Mouse (Mus musculus) hindbrain, embryonic 14.5 days (tissue): ENCODE data around the gene Vps53. TPM values are rescaled to one million over a fixed set of nuclear protein-coding genes. Genes with fewer than 3 reads are reported as not detected.
"Not testable (repeated sequence)": the region's sequence is repeated elsewhere in the genome, so short reads cannot be mapped to it uniquely, and the experiment has no call there.

Source experiments
- ATAC-seq: fragments of 200-750 bp; cut with Nextera tagmentation; 2 replicates; pipeline ENCODE4 v1.8.0; 2017; ENCODE audit warnings: moderate number of reproducible peaks, mild to moderate bottlenecking, moderate TSS enrichment, moderate library complexity; ENCODE audit not compliant: low FRiP score
- DNase-seq: peaks from one replicate; pipeline ENCODE4 v3.0.0-alpha.2; 2015; ENCODE audit warnings: low spot score
- H3K27ac ChIP-seq: fragments of 300-500 bp; sonication (generic); 2 replicates; pipeline ENCODE4 v1.5.1; 2014; ENCODE audit warnings: mild to moderate bottlenecking, moderate library complexity
- H3K27me3 ChIP-seq: fragments of 300-500 bp; sonication (generic); 2 replicates; pipeline ENCODE4 v1.6.1; 2014; ENCODE audit warnings: mild to moderate bottlenecking, low read length, mixed read lengths; ENCODE audit not compliant: control insufficient read depth, insufficient read depth
- H3K36me3 ChIP-seq: fragments of 300-500 bp; sonication (generic); replicated peaks from 2 replicates; pipeline ENCODE4 v1.6.1; 2014; ENCODE audit not compliant: control insufficient read depth, insufficient read depth
- H3K4me1 ChIP-seq: fragments of 300-500 bp; sonication (generic); replicated peaks from 2 replicates; pipeline ENCODE4 v1.6.1; 2014; ENCODE audit warnings: antibody characterized with exemption, low read length, mixed read lengths; ENCODE audit not compliant: control insufficient read depth, insufficient read depth
- H3K4me2 ChIP-seq: fragments of 300-500 bp; sonication (generic); replicated peaks from 2 replicates; pipeline ENCODE4 v1.6.1; 2014; ENCODE audit warnings: mild to moderate bottlenecking, moderate library complexity
- H3K4me3 ChIP-seq: fragments of 300-500 bp; sonication (generic); replicated peaks from 2 replicates; pipeline ENCODE4 v1.5.1; 2014; ENCODE audit warnings: mild to moderate bottlenecking, low read length
- H3K9ac ChIP-seq: fragments of 300-500 bp; sonication (generic); 2 replicates; pipeline ENCODE4 v1.6.1; 2014
- H3K9me3 ChIP-seq: fragments of 300-500 bp; sonication (generic); 2 replicates; pipeline ENCODE4 v1.6.1; 2016; ENCODE audit warnings: low read length; ENCODE audit not compliant: control insufficient read depth
- WGBS: fragments of 180-500 bp; shearing (Covaris S2); extraction: QIAGEN DNeasy Blood & Tissue Kit; methylation state at CpG from one replicate; pipeline ENCODE4 v1.1.7; 2014; 5-methylcytosine and 5-hydroxymethylcytosine counted together
- polyA plus RNA-seq: library from polyadenylated mRNA; unstranded; fragments of >200 nt; fragmentation: Nextera tagmentation; extraction: Ambion mirVana; gene quantifications from 2 replicates; pipeline ENCODE4 v1.2.1, GENCODE M21; 2014

Vps53 gene
- polyA plus RNA-seq, 1 experiment from 2014 or later, result 67.0 TPM

DNA sequence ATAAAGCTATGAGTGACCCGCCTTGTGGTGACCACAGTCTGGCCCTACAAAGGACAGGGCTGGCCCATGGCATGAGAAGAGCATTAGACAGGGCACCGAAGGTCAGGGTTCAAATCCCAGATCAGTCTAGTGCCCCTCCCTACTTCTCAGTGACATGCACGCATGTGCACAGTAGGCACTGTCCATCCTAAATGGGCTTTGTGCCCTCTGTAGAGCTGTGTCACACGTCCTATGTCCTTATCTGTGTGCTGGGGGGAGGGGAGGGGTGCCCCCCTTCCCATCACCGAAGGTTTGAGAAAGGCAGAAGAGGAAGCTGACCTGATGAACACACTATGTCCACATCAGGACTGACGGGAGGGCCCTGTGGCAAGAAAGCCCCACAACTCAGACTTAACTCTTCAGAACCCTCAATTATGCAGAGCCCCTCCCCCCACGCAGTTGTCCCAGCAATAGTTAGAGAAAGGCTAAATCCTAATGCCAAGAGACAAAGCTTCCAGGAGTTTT is 154.3 kb downstream of the Vps53 start:
- ATAC-seq (no peak), DNase-seq (no peak)
- H3K36me3 ChIP-seq, result no peaks in the 10 kb centered on the region
- peaks cover 7% of the 10 kb centered on the region; the same call in 1 of the 2 replicates for H3K4me1 ChIP-seq
- H3K27ac ChIP-seq, result no peak overlapping the region
- H3K4me3 ChIP-seq, result no peak overlapping the region
- no peaks in the 10 kb centered on the region for H3K27me3 ChIP-seq
- no peaks in the 10 kb centered on the region for H3K9me3 ChIP-seq
- H3K9ac ChIP-seq, result no peak overlapping the region
- no peak overlapping the region for H3K4me2 ChIP-seq
- 73% methylated on average over 7 of the region's 7 CpGs for WGBS

DNA sequence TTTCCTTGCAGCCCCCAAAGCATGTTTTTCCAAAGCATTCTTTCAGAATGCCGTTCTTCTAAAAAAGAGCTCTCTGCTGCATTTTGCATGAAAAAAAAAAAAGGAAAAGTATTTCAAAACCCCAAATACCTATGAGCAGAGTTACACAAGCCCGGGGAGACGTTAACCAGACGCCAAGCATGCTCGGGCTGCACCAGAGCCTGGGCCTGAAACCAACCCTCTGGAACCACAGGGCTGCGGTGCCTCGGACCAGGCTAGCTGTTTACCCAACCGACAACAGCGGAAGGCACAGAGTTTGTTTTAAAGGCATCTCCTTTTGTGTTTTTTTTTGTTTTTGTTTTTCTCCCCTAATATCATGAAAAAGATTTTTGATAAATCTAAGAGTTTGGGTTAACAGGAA is 158.5 kb downstream of the Vps53 start:
- DNase-seq (no peak), ATAC-seq (no peak)
- Histone ChIP-seq H3K27ac (no peak overlapping the region), H3K36me3 (no peaks in the 10 kb centered on the region), H3K9me3 (no peaks in the 10 kb centered on the region), H3K9ac (no peak overlapping the region), H3K27me3 (no peaks in the 10 kb centered on the region), H3K4me3 (no peak overlapping the region), H3K4me1 (no peaks in the 10 kb centered on the region), H3K4me2 (no peak overlapping the region)
- WGBS, result 87% methylated on average over 9 of the region's 9 CpGs

DNA sequence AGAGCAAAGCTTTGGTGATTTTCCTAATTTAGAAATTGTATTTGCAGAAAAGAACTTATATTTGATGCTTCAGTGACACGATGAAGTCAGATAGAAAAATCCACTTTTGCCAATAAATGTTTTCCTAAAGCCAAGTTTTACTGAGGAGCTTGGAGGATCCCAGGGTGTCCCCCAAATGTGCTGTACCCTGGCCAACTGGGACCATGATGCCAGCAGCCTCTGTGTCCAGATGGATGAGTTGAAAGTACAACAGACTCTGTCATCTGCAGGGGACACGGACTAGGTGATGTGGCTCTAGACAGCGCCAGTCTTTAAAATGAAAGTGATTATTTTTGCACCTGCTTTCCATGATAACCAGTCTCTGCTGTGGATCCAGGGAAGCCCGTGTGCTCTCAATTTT is 159.6 kb downstream of the Vps53 start:
- Histone ChIP-seq H3K27me3 (no peaks in the 10 kb centered on the region), H3K9me3 (no peaks in the 10 kb centered on the region), H3K4me3 (no peak overlapping the region), H3K9ac (no peak overlapping the region), H3K4me1 (no peaks in the 10 kb centered on the region), H3K36me3 (no peaks in the 10 kb centered on the region), H3K4me2 (no peak overlapping the region), H3K27ac (no peak overlapping the region)
- DNase-seq, result no peak
- ATAC-seq, result no peak
- WGBS, result 81% methylated on average over 4 of the region's 4 CpGs

DNA sequence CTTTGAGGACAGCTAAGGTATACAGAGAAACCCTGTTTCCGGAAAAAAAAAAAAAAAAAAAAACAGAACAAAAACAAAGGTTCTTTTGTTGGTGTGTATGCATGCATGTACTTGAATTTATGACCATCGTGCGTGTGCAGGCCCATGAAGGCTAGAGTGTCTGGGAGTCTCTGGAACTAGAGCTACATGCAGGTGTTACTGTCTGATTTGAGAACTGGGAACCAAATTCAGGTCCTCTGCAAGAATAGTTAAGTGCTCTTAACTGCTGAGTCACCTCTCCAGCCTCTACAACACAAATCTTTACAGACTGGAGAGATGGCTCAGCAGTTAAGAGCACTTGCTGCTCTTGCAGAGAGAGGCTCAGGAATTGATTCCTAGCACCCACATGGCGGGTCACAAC is 163.6 kb downstream of the Vps53 start:
- Histone ChIP-seq H3K4me1 (no peaks in the 10 kb centered on the region), H3K27me3 (no peaks in the 10 kb centered on the region), H3K4me3 (no peak overlapping the region), H3K9ac (no peak overlapping the region), H3K4me2 (no peak overlapping the region), H3K27ac (no peak overlapping the region), H3K36me3 (no peaks in the 10 kb centered on the region), H3K9me3 (no peaks in the 10 kb centered on the region)
- ATAC-seq (no peak), DNase-seq (no peak)
- 76% methylated on average over 4 of the region's 4 CpGs for WGBS

DNA sequence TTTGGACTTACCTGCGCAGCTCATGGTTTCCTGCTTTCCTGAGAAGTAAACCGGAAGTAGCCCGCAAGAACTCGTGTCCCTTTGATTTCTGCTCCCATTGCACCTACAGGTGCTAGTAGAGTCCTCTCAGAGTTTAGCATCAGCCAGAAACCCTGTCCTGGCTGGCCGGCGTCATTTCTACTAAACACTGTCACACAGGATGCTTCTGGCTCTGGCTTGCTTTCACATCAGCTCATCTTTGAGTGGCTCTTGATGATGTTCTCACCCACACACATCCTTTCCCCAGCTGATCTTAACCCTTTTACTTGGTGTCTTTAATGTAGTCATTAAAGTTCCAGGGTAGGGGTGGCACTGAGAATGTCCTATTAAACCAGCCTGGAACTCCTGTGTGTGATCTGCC is 164.2 kb downstream of the Vps53 start:
- Histone ChIP-seq H3K4me2 (no peak overlapping the region), H3K9me3 (no peaks in the 10 kb centered on the region), H3K4me3 (no peak overlapping the region), H3K4me1 (no peaks in the 10 kb centered on the region), H3K36me3 (no peaks in the 10 kb centered on the region), H3K27ac (no peak overlapping the region), H3K9ac (no peak overlapping the region), H3K27me3 (no peaks in the 10 kb centered on the region)
- ATAC-seq (no peak), DNase-seq (no peak)
- 93% methylated on average over 6 of the region's 6 CpGs for WGBS

DNA sequence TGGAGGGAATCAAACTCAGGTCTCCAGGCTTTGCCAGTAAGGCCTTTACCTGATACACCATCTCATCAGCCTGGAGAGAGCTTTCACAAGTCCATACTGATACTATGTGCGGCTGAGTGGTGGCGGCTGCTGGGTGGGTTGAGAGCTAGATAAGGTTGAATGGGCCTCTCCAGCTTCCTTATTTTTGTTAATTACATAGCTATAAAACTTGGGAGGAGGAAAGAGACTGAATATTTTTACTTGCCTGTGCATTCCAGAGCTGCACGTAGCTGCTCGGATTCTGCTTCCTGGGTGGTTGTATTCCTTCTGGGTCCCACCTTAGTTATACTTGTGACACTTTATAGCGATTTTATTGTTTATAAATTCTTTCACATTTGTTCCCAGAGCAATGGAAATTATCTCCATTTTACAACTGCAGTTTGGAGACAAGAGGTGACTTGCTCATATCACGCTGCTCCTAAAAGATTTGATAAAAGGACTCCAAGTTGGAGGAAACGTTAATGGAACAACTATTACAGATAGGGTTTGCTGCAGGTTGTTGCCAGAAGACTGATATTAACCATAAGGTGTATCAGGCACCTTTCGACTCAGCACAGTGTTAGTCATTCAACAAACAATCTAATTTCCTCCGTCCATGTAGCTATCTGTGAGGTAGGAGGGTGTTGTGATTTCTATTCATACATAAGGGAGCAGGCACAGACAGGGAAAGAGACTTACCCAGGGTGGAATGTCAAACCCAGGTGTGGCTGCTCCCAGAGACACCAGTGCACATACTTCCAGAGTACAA is 168.4 kb downstream of the Vps53 start:
- Histone ChIP-seq H3K9me3 (no peaks in the 10 kb centered on the region), H3K9ac (no peak overlapping the region), H3K27me3 (no peaks in the 10 kb centered on the region), H3K4me3 (no peak overlapping the region), H3K4me2 (no peak overlapping the region), H3K27ac (no peak overlapping the region), H3K36me3 (no peaks in the 10 kb centered on the region), H3K4me1 (no peaks in the 10 kb centered on the region)
- ATAC-seq, result no peak
- WGBS, result 88% methylated on average over 9 of the region's 9 CpGs
- no peak for DNase-seq

DNA sequence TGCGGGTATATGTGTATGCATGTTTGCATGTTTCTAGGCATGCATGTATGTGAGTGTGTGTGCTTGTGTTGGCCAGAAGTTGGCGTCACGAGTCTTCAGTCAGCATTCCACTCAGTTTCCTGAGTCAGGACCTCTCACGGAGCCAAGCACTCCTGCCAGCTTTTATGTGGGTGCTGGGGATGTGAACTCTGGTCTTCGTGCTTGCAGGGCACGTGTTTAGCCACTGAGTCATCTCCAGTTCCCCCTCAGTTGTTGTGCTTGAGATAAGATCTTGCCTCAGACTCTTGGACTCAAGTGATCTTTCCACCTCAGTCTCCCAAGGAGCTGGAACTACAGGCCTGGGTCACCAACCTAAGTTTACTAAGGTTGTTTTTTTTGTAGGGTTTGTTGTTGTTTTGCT is 170.3 kb downstream of the Vps53 start:
- Histone ChIP-seq H3K4me2 (no peak overlapping the region), H3K27ac (no peak overlapping the region), H3K9me3 (no peaks in the 10 kb centered on the region), H3K36me3 (no peaks in the 10 kb centered on the region), H3K9ac (no peak overlapping the region), H3K4me1 (no peaks in the 10 kb centered on the region), H3K4me3 (no peak overlapping the region), H3K27me3 (no peaks in the 10 kb centered on the region)
- ATAC-seq (no peak), DNase-seq (no peak)
- WGBS, result 87% methylated on average over 6 of the region's 6 CpGs

DNA sequence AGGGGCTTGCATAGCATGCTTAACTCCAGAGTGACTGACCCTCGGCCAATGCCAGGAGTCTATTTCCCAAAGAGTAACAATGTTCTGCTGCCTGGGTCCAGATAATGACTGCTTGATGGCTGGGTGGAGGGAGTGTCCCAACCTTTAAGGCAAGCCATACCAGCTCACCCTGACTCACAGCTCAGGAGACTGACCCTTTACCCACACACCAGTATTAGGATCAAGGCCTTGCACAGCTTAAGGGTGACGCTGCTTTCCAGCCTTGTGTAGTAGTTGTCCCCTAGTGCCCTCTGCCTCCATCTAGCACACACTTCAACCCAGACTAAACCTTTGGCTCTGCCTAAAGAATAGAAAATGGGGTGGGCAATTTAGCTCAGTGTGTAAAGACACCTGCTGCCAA is 171.3 kb downstream of the Vps53 start:
- WGBS, result 76% methylated on average over 2 of the region's 2 CpGs
- no peaks in the 10 kb centered on the region for H3K36me3 ChIP-seq

DNA sequence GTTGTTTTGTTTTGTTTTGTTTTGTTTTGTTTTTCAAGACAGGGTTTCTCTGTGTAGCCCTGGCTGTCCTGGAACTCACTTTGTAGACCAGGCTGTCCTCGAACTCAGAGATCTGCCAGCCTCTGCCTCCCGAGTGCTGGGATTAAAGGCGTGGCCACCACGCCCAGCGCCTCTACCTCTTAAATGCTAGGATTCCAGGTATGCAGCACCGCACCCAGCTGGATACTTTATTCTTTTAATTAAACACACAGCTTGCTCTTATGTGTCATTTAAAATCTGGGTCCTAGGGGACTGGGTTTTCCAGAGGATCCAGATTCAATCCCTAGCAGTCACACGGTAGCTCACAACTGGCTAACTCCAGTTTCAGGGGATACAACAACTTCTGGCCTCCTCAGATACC is 175.2 kb downstream of the Vps53 start:
- not testable (repeated sequence) for ATAC-seq, H3K36me3 ChIP-seq, H3K4me3 ChIP-seq, H3K9ac ChIP-seq, DNase-seq, H3K27me3 ChIP-seq, H3K4me2 ChIP-seq, H3K27ac ChIP-seq, H3K4me1 ChIP-seq, H3K9me3 ChIP-seq
- 92% methylated on average over 7 of the region's 7 CpGs for WGBS

More for the DNA sequence above, 171.3 kb downstream of the Vps53 start:
- no peak for ATAC-seq
- no peaks in the 10 kb centered on the region for H3K4me1 ChIP-seq
- no peak for DNase-seq
- H3K27ac ChIP-seq, result no peak overlapping the region
- no peak overlapping the region for H3K9ac ChIP-seq
- H3K27me3 ChIP-seq, result no peaks in the 10 kb centered on the region
- no peaks in the 10 kb centered on the region for H3K9me3 ChIP-seq
- no peak overlapping the region for H3K4me3 ChIP-seq
- H3K4me2 ChIP-seq, result no peak overlapping the region
